Mouse (Mus musculus): ENCODE data around the gene Extl2.

The Extl2 gene

GRCm38 (mm10) chr3:116009622-116010344, 2.5 kb downstream of the Extl2 start:
- no peak for DNase-seq

DNA sequence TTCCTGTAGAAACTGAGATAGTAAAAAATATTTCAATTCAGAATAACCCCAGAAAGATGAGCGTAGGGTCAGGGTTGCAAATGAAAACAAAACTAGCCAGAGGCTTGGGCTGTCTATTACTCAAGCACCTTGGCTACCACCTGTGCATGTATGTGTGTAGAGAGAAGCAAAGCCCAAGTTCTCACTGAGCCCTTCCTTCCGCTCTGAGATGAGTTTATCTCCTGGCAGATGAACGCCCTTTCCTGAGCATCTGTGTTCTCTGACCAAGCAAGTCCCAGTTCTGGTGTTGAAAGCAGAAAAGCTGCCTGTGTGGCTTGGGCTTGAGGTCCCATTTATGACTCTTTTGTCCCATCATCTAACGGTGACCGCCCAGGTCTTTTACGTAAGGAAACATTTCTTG, 7.6 kb downstream of the Extl2 start:
- DNase-seq, result no peak

- DNase-seq, result no peak
Observed at GRCm38 (mm10) chr3:116016116-116016515, 8.9 kb downstream of the Extl2 start.

- no peak for DNase-seq
Observed at GRCm38 (mm10) chr3:116018606-116019005, 11.3 kb downstream of the Extl2 start.

DNA sequence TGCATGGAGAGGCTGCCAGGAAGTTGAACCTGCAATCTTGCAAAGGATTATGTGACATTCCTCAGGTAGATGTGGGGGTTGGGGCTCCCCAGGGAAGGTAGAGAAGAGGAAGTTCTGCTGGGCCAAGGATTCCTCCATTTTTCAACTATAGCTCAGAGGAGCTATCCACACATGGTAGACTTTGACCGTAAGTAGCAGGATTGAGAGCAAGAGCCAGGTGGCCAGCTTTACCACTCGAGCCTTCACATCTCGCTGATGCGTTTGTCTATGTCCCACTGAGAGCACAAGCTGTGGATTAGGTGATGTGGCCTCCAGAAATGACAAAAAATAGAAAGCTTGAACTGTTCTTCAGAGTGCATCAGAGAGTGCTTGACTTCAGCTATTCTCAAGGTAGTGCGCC, 11.9 kb downstream of the Extl2 start:
- no peak for DNase-seq

DNA sequence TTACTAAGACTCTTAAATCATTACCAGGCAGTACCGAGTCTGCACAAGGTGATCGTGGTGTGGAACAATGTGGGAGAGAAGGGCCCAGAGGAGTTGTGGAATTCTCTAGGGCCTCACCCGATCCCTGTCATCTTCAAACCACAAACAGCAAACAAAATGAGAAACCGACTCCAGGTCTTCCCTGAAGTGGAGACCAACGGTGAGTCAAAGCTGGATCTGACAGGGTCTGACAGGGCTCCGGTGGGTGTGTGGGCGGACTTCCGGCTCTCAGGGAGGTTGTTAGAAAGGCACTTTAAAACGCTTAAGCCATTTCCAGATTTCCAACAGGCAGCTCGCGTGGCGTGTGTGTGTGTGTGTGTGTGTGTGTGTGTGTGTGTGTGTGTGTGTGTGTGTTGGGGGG, 17.0 kb downstream of the Extl2 start:
- no peak for DNase-seq

DNA sequence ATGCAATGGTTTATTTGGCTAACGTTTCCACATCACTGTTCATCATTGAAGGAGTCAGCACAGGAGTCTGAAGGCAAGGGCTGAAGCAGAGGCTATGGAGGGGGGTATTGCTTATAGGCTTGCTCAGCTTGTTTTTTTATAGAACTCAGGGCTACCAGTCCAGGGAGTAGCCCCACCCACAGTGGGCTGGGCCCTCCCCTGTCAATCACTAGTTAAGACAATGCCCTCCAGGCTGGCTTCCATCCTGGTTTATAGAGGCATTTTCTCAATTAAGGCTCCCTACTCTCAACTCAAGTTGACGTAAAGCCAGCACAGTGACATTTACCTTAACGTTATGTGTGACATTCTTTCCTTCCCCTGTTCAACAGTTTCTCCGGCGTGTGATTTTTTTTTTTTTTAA, 17.4 kb downstream of the Extl2 start:
- no peak for DNase-seq

DNA sequence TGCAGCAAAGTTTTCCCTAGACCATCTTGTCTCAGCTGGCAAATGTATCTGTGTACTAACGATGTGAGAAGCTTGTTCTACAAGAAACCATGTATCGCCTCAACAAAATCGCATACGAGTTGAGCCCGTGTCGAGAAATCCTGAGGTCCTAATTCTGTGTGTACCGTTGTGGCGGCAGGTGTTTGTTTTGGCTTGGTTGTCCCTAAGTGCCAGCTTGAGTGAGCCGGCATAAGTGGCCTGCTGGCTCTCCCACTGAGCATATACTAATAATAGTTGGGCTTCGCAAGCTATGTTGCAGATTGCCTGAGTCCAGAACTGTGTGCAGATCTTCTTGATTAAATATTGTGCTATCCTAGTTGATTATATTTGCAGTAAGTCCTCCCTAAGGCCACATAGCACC, 18.4 kb downstream of the Extl2 start:
- DNase-seq, result peak; percentile 10 to 39

GRCm38 (mm10) chr3:116026996-116027395, 19.7 kb downstream of the Extl2 start:
- DNase-seq, result no peak

DNA sequence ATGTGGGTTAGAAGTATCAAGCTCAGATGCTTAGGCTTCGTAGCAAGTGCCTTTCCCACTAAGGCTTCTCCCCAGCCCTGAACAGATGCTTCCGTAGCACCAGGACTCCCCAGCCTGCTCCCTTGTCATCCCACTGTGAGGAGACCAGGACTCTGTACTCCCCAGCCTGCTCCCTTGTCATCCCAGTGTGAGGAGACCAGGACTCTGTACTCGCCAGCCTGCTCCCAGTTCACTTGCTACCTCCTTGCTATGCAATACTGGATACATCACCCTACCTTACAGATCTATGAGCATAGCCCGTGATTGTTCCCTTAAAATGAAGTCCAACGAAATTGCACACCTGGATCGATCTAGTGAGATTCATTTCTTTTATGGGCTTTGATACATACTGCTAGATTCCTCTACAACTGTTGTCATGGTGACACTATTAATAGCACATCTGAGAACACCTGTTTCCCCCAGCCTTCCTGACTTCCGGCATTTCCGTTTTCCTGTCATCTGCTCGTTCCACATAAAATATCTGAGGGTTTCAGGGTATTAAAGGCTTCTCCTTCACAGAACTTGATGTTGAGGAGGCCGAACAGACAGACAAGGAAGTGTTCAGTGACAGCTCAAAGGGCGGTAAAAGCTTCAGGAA, 23.0 kb downstream of the Extl2 start:
- DNase-seq, result no peak

GRCm38 (mm10) chr3:116033218-116033870, 26.1 kb downstream of the Extl2 start:
- DNase-seq, result no peak

- DNase-seq, result no peak
Observed at GRCm38 (mm10) chr3:116033871-116034222, 26.6 kb downstream of the Extl2 start.

- DNase-seq, result no peak
Observed at GRCm38 (mm10) chr3:116040776-116041175, 33.5 kb downstream of the Extl2 start.

GRCm38 (mm10) chr3:116046000-116046399, 38.7 kb downstream of the Extl2 start:
- no peak for DNase-seq

- no peak for DNase-seq
Observed at GRCm38 (mm10) chr3:116047034-116047433, 39.8 kb downstream of the Extl2 start.

DNA sequence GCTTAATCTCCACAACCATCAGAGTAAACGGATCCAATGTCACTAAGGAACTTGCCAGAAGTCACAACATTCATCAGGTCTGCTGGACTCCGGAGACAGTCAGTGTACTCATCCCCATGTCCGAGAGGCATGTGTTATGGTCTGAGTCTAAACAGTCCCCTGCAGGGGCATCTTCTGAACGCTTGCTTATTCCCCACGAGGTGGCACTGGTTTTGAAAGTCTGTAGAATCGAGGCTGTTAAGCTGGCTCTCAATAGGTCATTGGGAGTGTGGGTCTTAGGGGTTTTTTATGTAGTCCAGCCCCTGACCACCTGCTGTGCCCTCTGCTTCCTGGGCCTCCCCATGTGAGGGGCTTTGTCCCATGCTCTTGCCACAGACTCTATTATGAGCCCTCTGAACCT, 49.8 kb downstream of the Extl2 start:
- DNase-seq, result no peak

GRCm38 (mm10) chr3:116060320-116060719, 53.1 kb downstream of the Extl2 start:
- DNase-seq, result no peak

GRCm38 (mm10) chr3:116062141-116062540, 54.9 kb downstream of the Extl2 start:
- no peak for DNase-seq

GRCm38 (mm10) chr3:116072584-116072983, 65.3 kb downstream of the Extl2 start:
- DNase-seq, result no peak

DNA sequence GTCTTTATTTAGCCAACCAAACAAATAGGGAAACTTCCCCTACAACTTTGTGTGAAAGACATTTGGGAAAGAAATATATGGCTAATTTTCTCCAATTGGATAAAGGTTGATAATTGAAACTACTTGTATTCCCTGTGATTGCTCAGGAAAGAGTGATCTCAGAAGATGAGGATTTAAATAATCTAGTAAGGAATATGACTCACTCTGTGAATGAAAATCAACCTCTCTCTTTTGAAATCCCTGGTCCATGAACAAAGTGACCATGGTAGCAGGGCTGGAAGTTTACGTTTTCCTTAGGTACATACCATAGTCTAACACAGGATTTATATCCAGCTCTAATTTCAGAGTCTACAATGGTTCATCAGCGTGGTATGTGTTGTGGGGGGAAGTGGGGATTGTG, 69.5 kb downstream of the Extl2 start:
- no peak for DNase-seq

DNA sequence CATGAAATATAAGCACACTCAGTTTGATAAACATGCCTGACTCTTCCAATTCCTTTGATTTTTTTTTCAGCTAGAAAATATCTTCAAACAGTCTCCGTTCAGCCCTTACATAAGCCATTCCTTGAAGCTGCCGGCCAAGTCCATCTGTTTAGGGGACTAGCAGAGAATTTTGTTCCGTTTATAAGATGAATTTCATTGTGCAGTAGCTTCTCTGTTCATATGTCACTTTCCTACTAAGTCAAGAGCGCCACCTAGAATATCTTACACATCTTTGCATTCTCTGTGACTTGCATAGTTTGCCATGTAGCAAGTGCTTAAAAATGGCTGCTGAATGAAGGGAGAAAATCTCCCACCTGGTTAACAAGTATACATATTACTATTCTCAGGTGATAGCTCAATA, 71.2 kb downstream of the Extl2 start:
- DNase-seq, result no peak
